Mouse (Mus musculus): Measurements from ENCODE around the gene Galnt11. TPM values are rescaled to one million over a fixed set of nuclear protein-coding genes. Genes with fewer than 3 reads are reported as not detected.

Gene Galnt11
- polyA plus RNA-seq, 1 experiment from 2014 or later: 58.1 TPM

DNA sequence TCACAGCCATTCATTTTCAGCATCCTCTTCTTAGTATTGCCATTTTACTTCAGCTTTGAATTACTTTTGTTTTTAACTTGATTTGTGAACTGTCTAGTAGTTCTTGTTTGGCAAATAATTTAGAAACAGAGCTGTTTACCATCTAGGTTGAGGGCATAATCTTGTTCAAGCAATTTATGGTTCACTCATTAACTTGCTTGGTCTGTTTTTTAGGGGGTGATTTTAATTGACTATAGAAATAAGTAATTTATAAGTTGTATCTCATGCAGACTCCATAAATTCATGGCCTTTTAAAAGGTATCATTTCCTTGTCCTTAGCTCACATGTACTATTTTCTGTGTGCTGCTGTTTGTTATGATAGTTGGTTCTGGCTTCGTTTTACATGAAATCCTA is 24.8 kb downstream of the Galnt11 start:
- 77% methylated on average over 1 of the region's 1 CpGs for WGBS
- no peaks in the 10 kb centered on the region for H3K27me3 ChIP-seq (ENCODE audit: control insufficient read depth, insufficient read depth, low read depth, low read length)
- H3K27ac ChIP-seq (ENCODE audit: low read length): no peak overlapping the region
- no peak overlapping the region for H3K4me3 ChIP-seq (ENCODE audit: low read depth, low read length)
- peaks cover 10% of the 10 kb centered on the region for H3K36me3 ChIP-seq (ENCODE audit: control insufficient read depth, insufficient read depth, low read length)
- H3K4me2 ChIP-seq (ENCODE audit: low read length): no peak overlapping the region
- H3K9me3 ChIP-seq (replicated peaks; ENCODE audit: control insufficient read depth, low read length, poor library complexity, severe bottlenecking): no peaks in the 10 kb centered on the region
- no peak overlapping the region for H3K9ac ChIP-seq (ENCODE audit: low read depth, low read length)
- H3K4me1 ChIP-seq (ENCODE audit: control insufficient read depth, insufficient read depth, low read length): no peaks in the 10 kb centered on the region
- no peak for ATAC-seq

DNA sequence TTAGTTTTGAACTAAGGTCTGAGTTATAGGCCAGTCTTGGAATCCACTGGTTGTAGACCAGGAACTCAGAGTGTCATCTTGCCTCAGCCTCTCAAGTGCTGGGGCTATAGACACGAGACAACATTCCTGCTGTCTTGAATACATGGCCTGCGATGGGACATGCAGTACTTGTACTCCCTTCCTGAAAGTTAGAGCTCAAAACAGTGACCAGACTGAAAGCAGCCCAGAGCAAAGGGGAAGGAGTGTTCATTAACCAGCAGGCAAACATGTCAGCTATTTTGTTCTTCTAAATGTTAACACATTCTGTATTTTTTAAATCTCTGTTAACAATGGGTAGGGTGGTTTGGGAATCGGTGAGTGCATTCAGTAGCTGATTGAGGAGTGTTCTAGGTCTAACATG is 25.3 kb downstream of the Galnt11 start:
- no peaks in the 10 kb centered on the region for H3K9me3 ChIP-seq (replicated peaks; ENCODE audit: control insufficient read depth, low read length, poor library complexity, severe bottlenecking)
- ATAC-seq: no peak
- no peak overlapping the region for H3K27ac ChIP-seq (ENCODE audit: low read length)
- no peaks in the 10 kb centered on the region for H3K27me3 ChIP-seq (ENCODE audit: control insufficient read depth, insufficient read depth, low read depth, low read length)
- no peak overlapping the region for H3K9ac ChIP-seq (ENCODE audit: low read depth, low read length)
- peaks cover 15% of the 10 kb centered on the region for H3K36me3 ChIP-seq (ENCODE audit: control insufficient read depth, insufficient read depth, low read length)
- WGBS: 83% methylated on average over 3 of the region's 3 CpGs
- H3K4me1 ChIP-seq (ENCODE audit: control insufficient read depth, insufficient read depth, low read length): no peaks in the 10 kb centered on the region
- no peak overlapping the region for H3K4me2 ChIP-seq (ENCODE audit: low read length)
- no peak overlapping the region for H3K4me3 ChIP-seq (ENCODE audit: low read depth, low read length)

DNA sequence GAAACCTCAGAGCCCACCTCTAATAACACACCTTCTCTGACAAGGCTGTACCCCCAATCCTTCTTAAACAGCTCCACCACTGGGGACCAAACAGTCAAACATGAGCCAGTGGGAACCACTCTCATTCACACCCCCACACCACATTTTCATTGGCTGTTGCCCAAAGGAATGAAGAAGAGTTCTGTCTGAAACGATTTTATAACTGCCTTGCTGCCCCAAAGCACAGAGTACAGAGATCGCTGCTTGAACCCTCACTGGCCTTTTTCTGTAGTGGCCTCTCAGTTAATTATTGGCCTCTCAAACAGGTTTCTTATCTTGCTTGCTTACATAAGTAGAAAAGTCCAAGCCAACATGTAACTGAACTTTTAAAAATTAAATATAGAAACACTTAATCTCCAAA is 30.7 kb downstream of the Galnt11 start:
- Histone ChIP-seq H3K27me3 (ENCODE audit: control insufficient read depth, insufficient read depth, low read depth, low read length) (no peaks in the 10 kb centered on the region), H3K9me3 (replicated peaks; ENCODE audit: control insufficient read depth, low read length, poor library complexity, severe bottlenecking) (no peaks in the 10 kb centered on the region), H3K4me2 (ENCODE audit: low read length) (no peak overlapping the region), H3K27ac (ENCODE audit: low read length) (no peak overlapping the region), H3K4me1 (ENCODE audit: control insufficient read depth, insufficient read depth, low read length) (no peaks in the 10 kb centered on the region), H3K36me3 (ENCODE audit: control insufficient read depth, insufficient read depth, low read length) (peaks cover 41% of the 10 kb centered on the region), H3K4me3 (ENCODE audit: low read depth, low read length) (no peak overlapping the region), H3K9ac (ENCODE audit: low read depth, low read length) (no peak overlapping the region)
- WGBS: 85% methylated on average over 2 of the region's 2 CpGs
- no peak for ATAC-seq

DNA sequence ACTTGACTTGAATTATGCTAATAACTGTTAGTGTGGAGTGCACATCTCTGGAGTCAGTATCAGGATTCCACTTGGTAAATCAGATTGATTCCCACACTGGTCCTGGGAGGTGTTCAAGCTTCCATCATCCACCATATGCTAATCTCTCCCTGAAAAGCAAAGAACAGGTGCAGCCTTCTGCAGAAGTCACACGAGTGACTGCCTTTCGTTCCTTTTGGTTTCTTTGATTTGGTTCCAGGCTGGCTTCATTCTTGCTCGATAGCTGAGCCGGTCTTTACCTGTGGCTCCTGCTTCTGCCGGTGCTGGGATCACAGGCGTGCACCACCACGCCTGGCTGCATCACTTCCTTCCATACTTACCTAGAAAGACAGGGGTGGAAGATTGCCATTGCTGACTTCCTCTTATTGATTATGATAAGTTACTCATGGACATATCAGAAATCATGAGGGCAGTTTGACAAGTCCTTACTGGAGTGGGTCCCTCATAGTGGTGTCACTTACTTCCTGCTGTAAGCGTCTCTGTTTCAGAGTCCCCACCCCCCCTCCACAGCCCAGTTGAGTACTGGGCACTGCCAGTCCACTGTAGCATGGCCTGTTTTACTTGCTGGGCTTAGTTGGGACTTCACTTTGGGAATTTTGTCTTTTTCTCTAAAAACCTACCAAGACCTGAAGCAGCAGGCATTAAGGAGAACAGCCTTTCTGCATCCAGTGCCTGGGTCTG is 31.3 kb downstream of the Galnt11 start:
- 94% methylated on average over 8 of the region's 8 CpGs for WGBS
- H3K4me1 ChIP-seq (ENCODE audit: control insufficient read depth, insufficient read depth, low read length): no peaks in the 10 kb centered on the region
- no peak overlapping the region for H3K4me2 ChIP-seq (ENCODE audit: low read length)
- H3K36me3 ChIP-seq (ENCODE audit: control insufficient read depth, insufficient read depth, low read length): peaks cover 41% of the 10 kb centered on the region
- ATAC-seq: no peak
- H3K9me3 ChIP-seq (replicated peaks; ENCODE audit: control insufficient read depth, low read length, poor library complexity, severe bottlenecking): no peaks in the 10 kb centered on the region
- H3K4me3 ChIP-seq (ENCODE audit: low read depth, low read length): no peak overlapping the region
- no peak overlapping the region for H3K27ac ChIP-seq (ENCODE audit: low read length)
- no peak overlapping the region for H3K9ac ChIP-seq (ENCODE audit: low read depth, low read length)
- no peaks in the 10 kb centered on the region for H3K27me3 ChIP-seq (ENCODE audit: control insufficient read depth, insufficient read depth, low read depth, low read length)

DNA sequence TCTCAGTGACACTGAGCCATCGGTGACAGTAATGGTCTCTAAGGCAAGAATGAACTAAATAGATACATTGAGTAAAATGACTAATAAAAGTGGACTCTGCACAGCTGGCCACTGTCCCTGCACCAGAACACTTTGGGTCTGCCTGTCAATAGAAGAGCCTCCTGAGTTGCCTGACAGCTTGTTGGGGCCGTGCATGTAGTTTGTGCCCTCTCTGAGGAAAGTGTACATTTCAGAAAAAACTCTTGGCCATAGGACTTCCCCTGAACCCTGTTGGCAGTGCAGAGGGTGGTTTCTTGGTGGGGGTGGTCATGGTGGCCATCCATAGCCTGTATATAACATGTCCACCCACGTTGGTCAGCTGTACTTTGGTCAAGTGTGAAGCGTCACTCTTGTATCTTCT is 32.8 kb downstream of the Galnt11 start:
- Histone ChIP-seq H3K4me1 (ENCODE audit: control insufficient read depth, insufficient read depth, low read length) (no peaks in the 10 kb centered on the region), H3K4me2 (ENCODE audit: low read length) (no peak overlapping the region), H3K4me3 (ENCODE audit: low read depth, low read length) (no peak overlapping the region), H3K27ac (ENCODE audit: low read length) (no peak overlapping the region), H3K9ac (ENCODE audit: low read depth, low read length) (no peak overlapping the region), H3K9me3 (replicated peaks; ENCODE audit: control insufficient read depth, low read length, poor library complexity, severe bottlenecking) (no peaks in the 10 kb centered on the region), H3K27me3 (ENCODE audit: control insufficient read depth, insufficient read depth, low read depth, low read length) (no peaks in the 10 kb centered on the region), H3K36me3 (ENCODE audit: control insufficient read depth, insufficient read depth, low read length) (peaks cover 42% of the 10 kb centered on the region)
- no peak for ATAC-seq
- WGBS: 93% methylated on average over 4 of the region's 4 CpGs

DNA sequence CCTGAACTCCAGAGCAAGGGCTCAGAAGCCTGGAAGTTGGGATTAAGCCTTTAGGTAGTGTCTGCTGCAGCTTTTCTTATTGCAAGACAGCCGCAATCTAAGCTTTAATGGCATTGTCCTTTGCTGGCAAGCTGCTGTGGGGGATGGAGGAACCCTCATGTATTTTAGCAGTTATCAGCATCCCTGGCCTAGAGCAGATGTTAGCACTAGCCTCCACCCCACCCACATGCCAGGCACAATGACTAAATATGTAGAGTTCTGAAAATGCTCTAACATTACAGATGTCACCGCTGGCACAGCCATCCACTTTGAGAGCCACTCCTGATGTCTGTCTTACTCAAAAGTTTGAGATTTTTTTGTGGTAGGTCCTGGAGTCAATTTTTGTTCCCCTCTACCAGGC is 35.0 kb downstream of the Galnt11 start:
- no peaks in the 10 kb centered on the region for H3K9me3 ChIP-seq (replicated peaks; ENCODE audit: control insufficient read depth, low read length, poor library complexity, severe bottlenecking)
- H3K4me1 ChIP-seq (ENCODE audit: control insufficient read depth, insufficient read depth, low read length): no peaks in the 10 kb centered on the region
- no peak for ATAC-seq
- no peak overlapping the region for H3K4me2 ChIP-seq (ENCODE audit: low read length)
- H3K36me3 ChIP-seq (ENCODE audit: control insufficient read depth, insufficient read depth, low read length): peaks cover 33% of the 10 kb centered on the region
- H3K27ac ChIP-seq (ENCODE audit: low read length): no peak overlapping the region
- no peaks in the 10 kb centered on the region for H3K27me3 ChIP-seq (ENCODE audit: control insufficient read depth, insufficient read depth, low read depth, low read length)
- H3K9ac ChIP-seq (ENCODE audit: low read depth, low read length): no peak overlapping the region
- WGBS: 70% methylated on average over 2 of the region's 2 CpGs
- H3K4me3 ChIP-seq (ENCODE audit: low read depth, low read length): no peak overlapping the region

DNA sequence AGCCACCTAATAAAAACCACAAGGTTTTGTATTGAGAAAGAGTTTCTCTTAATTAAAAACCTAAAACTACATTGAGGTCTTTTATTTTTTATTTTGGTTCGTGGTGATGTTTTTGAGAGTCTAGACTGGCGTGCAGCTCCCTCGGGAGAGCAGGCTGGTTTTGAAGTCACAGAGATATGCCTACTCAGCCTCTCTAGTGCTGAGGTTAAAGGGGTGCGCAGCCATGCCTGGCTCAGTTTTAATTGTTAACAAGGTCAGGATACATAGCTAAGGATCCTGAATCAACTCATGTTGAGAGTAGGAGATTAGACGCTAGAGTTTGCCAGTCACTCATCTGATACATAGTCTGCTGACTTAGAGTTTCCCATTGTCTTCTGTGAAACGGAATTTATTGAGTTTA is 39.7 kb downstream of the Galnt11 start:
- Histone ChIP-seq H3K27ac (ENCODE audit: low read length) (no peak overlapping the region), H3K4me2 (ENCODE audit: low read length) (no peak overlapping the region), H3K9me3 (replicated peaks; ENCODE audit: control insufficient read depth, low read length, poor library complexity, severe bottlenecking) (no peaks in the 10 kb centered on the region), H3K9ac (ENCODE audit: low read depth, low read length) (no peak overlapping the region), H3K4me3 (ENCODE audit: low read depth, low read length) (no peak overlapping the region), H3K4me1 (ENCODE audit: control insufficient read depth, insufficient read depth, low read length) (no peaks in the 10 kb centered on the region), H3K27me3 (ENCODE audit: control insufficient read depth, insufficient read depth, low read depth, low read length) (no peaks in the 10 kb centered on the region), H3K36me3 (ENCODE audit: control insufficient read depth, insufficient read depth, low read length) (peaks cover 21% of the 10 kb centered on the region)
- no peak for ATAC-seq
- 85% methylated on average over 6 of the region's 6 CpGs for WGBS

DNA sequence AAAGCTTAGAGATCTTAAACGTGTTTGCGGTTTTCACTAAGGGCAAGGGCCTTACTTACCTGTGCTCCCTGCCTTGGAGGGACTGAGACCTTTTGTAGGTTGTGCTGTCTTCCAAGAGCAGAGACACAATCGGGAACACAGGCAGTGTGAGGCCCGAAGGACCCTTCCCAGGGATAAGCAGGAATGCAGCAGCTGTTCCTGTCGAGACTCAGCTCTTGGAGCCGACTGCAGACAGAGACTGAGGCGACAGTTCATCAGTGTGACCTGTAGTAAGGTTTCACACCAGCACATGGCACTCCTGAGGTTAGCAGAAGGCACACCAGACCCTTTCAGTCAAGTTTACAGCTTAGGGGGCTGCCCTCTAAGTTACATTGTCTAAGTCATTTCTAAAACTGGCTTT is 40.6 kb downstream of the Galnt11 start:
- ATAC-seq: no peak
- 87% methylated on average over 7 of the region's 7 CpGs for WGBS
- H3K27ac ChIP-seq (ENCODE audit: low read length): no peak overlapping the region
- no peaks in the 10 kb centered on the region for H3K9me3 ChIP-seq (replicated peaks; ENCODE audit: control insufficient read depth, low read length, poor library complexity, severe bottlenecking)
- H3K9ac ChIP-seq (ENCODE audit: low read depth, low read length): no peak overlapping the region
- no peaks in the 10 kb centered on the region for H3K27me3 ChIP-seq (ENCODE audit: control insufficient read depth, insufficient read depth, low read depth, low read length)
- H3K4me2 ChIP-seq (ENCODE audit: low read length): no peak overlapping the region
- no peak overlapping the region for H3K4me3 ChIP-seq (ENCODE audit: low read depth, low read length)
- H3K36me3 ChIP-seq (ENCODE audit: control insufficient read depth, insufficient read depth, low read length): peaks cover 23% of the 10 kb centered on the region
- no peaks in the 10 kb centered on the region for H3K4me1 ChIP-seq (ENCODE audit: control insufficient read depth, insufficient read depth, low read length)

DNA sequence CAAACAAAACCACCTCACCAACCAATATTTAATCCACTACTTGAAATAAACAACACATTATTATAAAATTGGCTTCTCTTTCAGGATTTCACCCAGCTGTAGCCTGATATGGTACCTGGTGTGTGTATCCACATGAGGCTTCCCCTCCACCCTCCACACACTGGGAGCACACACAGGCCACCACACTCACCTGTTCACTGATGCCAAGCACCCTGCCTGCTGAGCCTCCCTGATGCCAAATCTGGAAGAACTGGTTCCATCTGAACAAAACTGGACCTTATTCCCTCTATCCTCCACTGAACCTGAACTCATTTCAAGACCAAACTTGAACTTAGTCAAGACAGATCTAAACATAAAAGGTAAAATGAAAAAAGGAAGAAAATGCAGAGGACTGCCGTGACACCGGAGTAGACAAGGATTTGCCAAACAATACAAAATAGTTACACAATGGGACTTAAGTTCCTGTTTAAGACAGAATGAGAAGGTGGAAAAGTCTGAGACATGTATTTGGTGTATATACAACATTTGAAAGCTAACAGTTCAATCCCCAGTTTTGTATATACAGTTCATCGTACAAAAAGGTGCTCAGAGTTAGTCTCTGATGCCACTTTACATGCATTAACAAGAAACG is 46.7 kb downstream of the Galnt11 start:
- WGBS: 87% methylated on average over 4 of the region's 4 CpGs
- no peaks in the 10 kb centered on the region for H3K4me1 ChIP-seq (ENCODE audit: control insufficient read depth, insufficient read depth, low read length)
- H3K27ac ChIP-seq (ENCODE audit: low read length): no peak overlapping the region
- H3K9ac ChIP-seq (ENCODE audit: low read depth, low read length): no peak overlapping the region
- no peaks in the 10 kb centered on the region for H3K27me3 ChIP-seq (ENCODE audit: control insufficient read depth, insufficient read depth, low read depth, low read length)
- H3K9me3 ChIP-seq (replicated peaks; ENCODE audit: control insufficient read depth, low read length, poor library complexity, severe bottlenecking): no peaks in the 10 kb centered on the region
- peaks cover 33% of the 10 kb centered on the region for H3K36me3 ChIP-seq (ENCODE audit: control insufficient read depth, insufficient read depth, low read length)
- no peak overlapping the region for H3K4me2 ChIP-seq (ENCODE audit: low read length)
- ATAC-seq: no peak
- no peak overlapping the region for H3K4me3 ChIP-seq (ENCODE audit: low read depth, low read length)
